Mouse (Mus musculus) bone marrow macrophage, adult 2 months (primary cell): ENCODE results near the gene Esyt1.

ENCODE experiments used
- CTCF ChIP-seq: IDR thresholded peaks from 2 replicates; pipeline ENCODE4 v1.5.1; 2012; ENCODE audit warnings: low read depth, mild to moderate bottlenecking, low read length, moderate library complexity
- POLR2A ChIP-seq: IDR thresholded peaks from 2 replicates; pipeline ENCODE4 v1.6.1; 2012; ENCODE audit warnings: mild to moderate bottlenecking, low read depth, low read length, borderline replicate concordance

- TF ChIP-seq CTCF (no peak), POLR2A (no peak)
Observed at GRCm38 (mm10) chr10:128520591-128520990, 5.1 kb downstream of the Esyt1 start.
